Comparison of ENCODE assay signal across 29 mouse cellular contexts in genomic region chr10:19463800-19464199, GRCm38 (mm10).
"Had no signal": no experiment of that assay in that cellular context is flagged by ENCODE, and none has a peak within 500 bp of the region (broad histone marks: within the 10 kb centered on the region; RNA-seq: fewer than 3 reads in every experiment).

No protein-coding gene starts in this region.

- H3K4me3 ChIP-seq: gastrocnemius, adult 2 months; heart, adult 2 months; heart, embryonic 13.5 days; heart, embryonic 15.5 days; hindbrain, embryonic 13.5 days; hindbrain, embryonic 15.5 days; kidney, embryonic 15.5 days; limb, embryonic 13.5 days; limb, embryonic 15.5 days; liver, embryonic 13.5 days; liver, embryonic 15.5 days had no signal

- DNase-seq: gastrocnemius, adult 2 months; gastrocnemius, postnatal 14 days; gastrocnemius, postnatal 36 days; heart, adult 11 months; heart, adult 2 months; heart, postnatal 14 days; heart, postnatal 36 days; kidney, adult 11 months; kidney, adult 2 months; kidney, adult 9 months; kidney, postnatal 14 days; kidney, postnatal 36 days; layer of hippocampus, adult 9-11 months; layer of hippocampus, postnatal 36 days; left cerebral cortex, postnatal 4 days; liver, embryonic 13.5 days had no signal

- H3K9me3 ChIP-seq: heart, embryonic 13.5 days; heart, embryonic 15.5 days; hindbrain, embryonic 13.5 days; hindbrain, embryonic 15.5 days; kidney, embryonic 15.5 days; limb, embryonic 13.5 days; limb, embryonic 15.5 days; liver, embryonic 13.5 days; liver, embryonic 15.5 days had no signal

- H3K27ac ChIP-seq: gastrocnemius, adult 2 months; heart, adult 2 months; heart, embryonic 13.5 days; heart, embryonic 15.5 days; hindbrain, embryonic 13.5 days; hindbrain, embryonic 15.5 days; hindbrain, postnatal 0 days; kidney, embryonic 15.5 days; kidney, postnatal 0 days; limb, embryonic 13.5 days; liver, embryonic 13.5 days; liver, embryonic 15.5 days had no signal

- H3K27me3 ChIP-seq: heart, embryonic 13.5 days; heart, embryonic 15.5 days; kidney, embryonic 15.5 days; limb, embryonic 13.5 days; limb, embryonic 15.5 days; liver, embryonic 13.5 days; liver, embryonic 15.5 days had no signal

- H3K36me3 ChIP-seq: heart, embryonic 13.5 days; heart, embryonic 15.5 days; hindbrain, embryonic 13.5 days; hindbrain, embryonic 15.5 days; kidney, embryonic 15.5 days; limb, embryonic 13.5 days; limb, embryonic 15.5 days; liver, embryonic 13.5 days; liver, embryonic 15.5 days had no signal

- ATAC-seq: intestine, embryonic 16.5 days had no signal

- H3K9ac ChIP-seq: heart, embryonic 13.5 days; heart, embryonic 15.5 days; hindbrain, embryonic 13.5 days; hindbrain, embryonic 15.5 days; kidney, embryonic 15.5 days; limb, embryonic 13.5 days; limb, embryonic 15.5 days; liver, embryonic 13.5 days; liver, embryonic 15.5 days had no signal

- H3K4me2 ChIP-seq: heart, embryonic 11.5 days; heart, embryonic 13.5 days; heart, embryonic 15.5 days; hindbrain, embryonic 13.5 days; hindbrain, embryonic 15.5 days; kidney, embryonic 15.5 days; limb, embryonic 13.5 days; limb, embryonic 15.5 days; liver, embryonic 11.5 days; liver, embryonic 13.5 days; liver, embryonic 15.5 days had no signal

- H3K4me1 ChIP-seq: heart, embryonic 13.5 days; heart, embryonic 15.5 days; kidney, embryonic 15.5 days; limb, embryonic 13.5 days; limb, embryonic 15.5 days; liver, embryonic 13.5 days; liver, embryonic 15.5 days had no signal
